Mouse (Mus musculus): ENCODE measurements around the gene Kidins220. TPM values are rescaled to one million over a fixed set of nuclear protein-coding genes. Genes with fewer than 3 reads are reported as not detected.

Gene Kidins220
- polyA plus RNA-seq (2012; ENCODE audit: insufficient read depth, insufficient read length, missing spikeins) = 64.2 and 66.4 TPM in 2 replicates

DNA sequence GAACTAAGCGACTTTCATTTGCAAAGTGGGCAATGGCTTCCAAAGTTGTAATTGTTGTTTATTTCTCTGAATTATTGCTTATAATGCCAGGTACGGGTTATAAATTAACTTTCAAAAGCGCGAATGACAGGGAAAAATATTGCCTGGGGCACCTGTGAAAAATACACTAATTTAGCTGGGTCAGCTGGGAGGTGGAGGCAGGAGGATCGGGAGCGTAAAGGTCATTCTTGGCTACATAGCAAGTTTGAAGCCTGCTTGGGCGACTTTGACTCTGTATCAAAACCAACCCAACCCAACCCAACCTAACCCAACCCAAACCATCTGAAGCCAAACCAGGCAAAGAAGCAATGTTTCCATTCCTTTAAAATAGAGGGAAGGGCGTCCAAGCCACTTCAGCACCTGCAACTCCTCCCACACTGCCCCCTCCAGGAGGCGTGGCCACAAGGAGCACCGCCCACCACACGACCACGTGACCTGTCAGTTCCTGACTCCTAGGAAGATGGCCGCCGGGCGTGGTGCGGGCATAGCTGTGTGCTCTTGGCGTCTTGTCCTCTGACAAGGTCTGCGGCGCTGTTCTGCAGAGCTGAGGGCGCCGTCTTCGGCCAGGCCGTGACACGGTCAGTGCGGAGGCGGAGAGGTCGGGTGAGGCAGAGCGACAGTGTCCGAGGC, at the start of gene Kidins220:
TSS of gene Kidins220 (plus strand) at position 480 of the 669 bp plus-strand sequence.
- Histone ChIP-seq H3K4me1 (ENCODE audit: control insufficient read depth, insufficient read depth, low read length) (peaks cover 22% of the 10 kb centered on the region), H3K27ac (ENCODE audit: insufficient read depth, low read depth, low read length) (peak within 1 kb of the TSS; percentile 92), H3K4me3 (ENCODE audit: insufficient read depth, low read length) (peak within 1 kb of the TSS; percentile 99)
- TF ChIP-seq CTCF (IDR thresholded peaks at IDR 0.05; ENCODE audit: low read depth, low read length) (no peak), POLR2A (IDR thresholded peaks at IDR 0.05; ENCODE audit: borderline replicate concordance, low read depth, low read length) (no peak)

- H3K4me1 ChIP-seq (ENCODE audit: control insufficient read depth, insufficient read depth, low read length) = no peaks in the 10 kb centered on the region
- H3K4me3 ChIP-seq (ENCODE audit: insufficient read depth, low read length) = no peak overlapping the region
- H3K27ac ChIP-seq (ENCODE audit: insufficient read depth, low read depth, low read length) = no peak overlapping the region
- TF ChIP-seq POLR2A (IDR thresholded peaks at IDR 0.05; ENCODE audit: borderline replicate concordance, low read depth, low read length) (no peak), CTCF (IDR thresholded peaks at IDR 0.05; ENCODE audit: low read depth, low read length) (no peak)
Observed at GRCm38 (mm10) chr12:24925276-24925675, 49.4 kb upstream of the Kidins220 start.

- H3K27ac ChIP-seq (ENCODE audit: insufficient read depth, low read depth, low read length) = no peak overlapping the region
- H3K4me3 ChIP-seq (ENCODE audit: insufficient read depth, low read length) = no peak overlapping the region
- TF ChIP-seq POLR2A (IDR thresholded peaks at IDR 0.05; ENCODE audit: borderline replicate concordance, low read depth, low read length) (no peak), CTCF (IDR thresholded peaks at IDR 0.05; ENCODE audit: low read depth, low read length) (no peak)
- no peaks in the 10 kb centered on the region for H3K4me1 ChIP-seq (ENCODE audit: control insufficient read depth, insufficient read depth, low read length)
Observed at GRCm38 (mm10) chr12:24925684-24926083, 49.0 kb upstream of the Kidins220 start.

DNA sequence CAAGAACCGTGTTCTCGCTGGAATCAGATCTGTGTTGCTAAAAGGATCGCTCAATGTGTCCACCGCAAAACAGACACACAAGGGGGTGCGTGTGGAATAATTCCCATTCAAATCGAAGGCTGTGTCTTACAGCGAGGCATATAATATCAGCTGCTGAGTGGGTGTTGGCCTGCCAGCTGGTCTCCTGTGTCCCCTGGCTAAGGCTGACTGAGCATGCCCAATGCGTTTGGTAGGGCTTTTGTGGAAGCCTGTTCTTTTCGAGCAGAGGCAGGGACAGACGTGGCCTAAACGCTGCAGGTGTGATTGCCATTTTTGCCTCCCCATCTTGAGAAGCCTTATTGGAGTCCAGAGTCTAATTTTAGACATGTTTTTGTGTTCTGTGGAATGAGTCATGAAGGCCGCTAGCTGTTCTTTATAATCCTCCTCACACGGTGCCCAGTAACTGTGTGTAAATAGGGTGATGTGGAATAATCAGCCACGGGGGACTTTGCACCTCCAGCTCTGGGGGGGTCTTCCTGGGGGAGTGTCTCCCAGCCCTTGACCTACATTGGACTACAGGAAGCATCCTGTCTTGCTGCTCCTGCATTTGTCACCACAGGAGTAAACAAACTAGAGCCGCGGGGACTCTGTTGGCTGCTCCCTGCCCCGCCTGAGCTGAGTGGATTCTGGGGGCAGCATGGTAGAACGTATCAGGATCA, 46.5 kb upstream of the Kidins220 start:
- no peak for TF ChIP-seq POLR2A (IDR thresholded peaks at IDR 0.05; ENCODE audit: borderline replicate concordance, low read depth, low read length)
- TF ChIP-seq CTCF (IDR thresholded peaks at IDR 0.05; ENCODE audit: low read depth, low read length) = no peak
- Histone ChIP-seq H3K4me3 (ENCODE audit: insufficient read depth, low read length) (no peak overlapping the region), H3K4me1 (ENCODE audit: control insufficient read depth, insufficient read depth, low read length) (no peaks in the 10 kb centered on the region), H3K27ac (ENCODE audit: insufficient read depth, low read depth, low read length) (no peak overlapping the region)

GRCm38 (mm10) chr12:24929043-24929442, 45.7 kb upstream of the Kidins220 start:
- H3K4me1 ChIP-seq (ENCODE audit: control insufficient read depth, insufficient read depth, low read length) = no peaks in the 10 kb centered on the region
- H3K4me3 ChIP-seq (ENCODE audit: insufficient read depth, low read length) = no peak overlapping the region
- no peak for TF ChIP-seq POLR2A (IDR thresholded peaks at IDR 0.05; ENCODE audit: borderline replicate concordance, low read depth, low read length)
- no peak for TF ChIP-seq CTCF (IDR thresholded peaks at IDR 0.05; ENCODE audit: low read depth, low read length)
- H3K27ac ChIP-seq (ENCODE audit: insufficient read depth, low read depth, low read length) = no peak overlapping the region

DNA sequence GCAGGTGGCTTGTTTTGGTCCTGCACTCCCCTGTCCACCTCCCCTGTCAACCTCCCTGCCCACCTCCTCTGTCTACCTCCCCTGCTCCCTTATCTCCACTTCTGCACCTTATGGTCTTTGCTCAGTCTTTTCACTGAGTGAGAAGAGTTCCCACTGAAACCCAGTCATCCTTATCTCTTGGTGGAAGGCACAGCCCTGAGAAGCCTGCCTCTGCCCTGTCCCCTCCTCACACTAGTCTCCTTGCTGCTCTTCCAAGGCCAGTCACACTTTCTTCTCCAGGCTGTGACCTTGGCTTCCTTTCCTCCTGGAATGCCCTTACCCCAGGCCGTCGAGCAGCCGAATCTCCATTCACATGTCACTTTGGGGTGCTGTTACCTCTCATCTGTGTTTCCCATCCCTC, 44.0 kb upstream of the Kidins220 start:
- Histone ChIP-seq H3K4me3 (ENCODE audit: insufficient read depth, low read length) (no peak overlapping the region), H3K27ac (ENCODE audit: insufficient read depth, low read depth, low read length) (no peak overlapping the region), H3K4me1 (ENCODE audit: control insufficient read depth, insufficient read depth, low read length) (no peaks in the 10 kb centered on the region)
- TF ChIP-seq CTCF (IDR thresholded peaks at IDR 0.05; ENCODE audit: low read depth, low read length) (no peak), POLR2A (IDR thresholded peaks at IDR 0.05; ENCODE audit: borderline replicate concordance, low read depth, low read length) (no peak)

- no peak for TF ChIP-seq POLR2A (IDR thresholded peaks at IDR 0.05; ENCODE audit: borderline replicate concordance, low read depth, low read length)
- TF ChIP-seq CTCF (IDR thresholded peaks at IDR 0.05; ENCODE audit: low read depth, low read length) = no peak
- Histone ChIP-seq H3K4me3 (ENCODE audit: insufficient read depth, low read length) (no peak overlapping the region), H3K4me1 (ENCODE audit: control insufficient read depth, insufficient read depth, low read length) (no peaks in the 10 kb centered on the region), H3K27ac (ENCODE audit: insufficient read depth, low read depth, low read length) (no peak overlapping the region)
Observed at GRCm38 (mm10) chr12:24932120-24932519, 42.6 kb upstream of the Kidins220 start.

DNA sequence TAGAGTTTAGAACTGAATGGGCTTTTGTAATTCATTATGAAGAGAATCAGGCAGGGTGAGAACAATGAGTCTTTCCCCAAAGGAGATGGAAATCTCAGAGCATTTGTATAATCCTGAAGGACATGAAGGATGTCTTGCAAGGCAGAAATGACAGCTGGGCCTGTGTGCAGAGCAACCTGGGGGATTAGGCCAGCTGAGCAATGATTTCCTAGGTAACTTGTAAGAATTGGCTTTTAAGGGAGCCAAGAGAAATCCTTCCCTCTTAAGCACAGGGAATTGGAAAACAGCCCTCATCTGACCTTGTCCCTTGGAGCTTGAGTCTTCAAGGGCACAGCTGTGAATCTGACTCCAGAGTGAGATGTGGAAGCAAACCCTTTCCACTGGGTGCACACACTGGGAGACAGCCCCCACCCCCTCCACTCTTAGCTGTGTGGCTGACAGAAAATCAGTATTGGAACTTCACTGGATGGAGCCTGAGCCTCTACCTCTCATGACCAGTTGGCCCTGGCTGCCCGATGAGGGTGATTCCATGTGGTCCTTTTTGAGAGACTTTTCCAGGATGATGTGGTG, 41.4 kb upstream of the Kidins220 start:
- no peak overlapping the region for H3K27ac ChIP-seq (ENCODE audit: insufficient read depth, low read depth, low read length)
- no peak for TF ChIP-seq POLR2A (IDR thresholded peaks at IDR 0.05; ENCODE audit: borderline replicate concordance, low read depth, low read length)
- no peak for TF ChIP-seq CTCF (IDR thresholded peaks at IDR 0.05; ENCODE audit: low read depth, low read length)
- no peak overlapping the region for H3K4me3 ChIP-seq (ENCODE audit: insufficient read depth, low read length)
- H3K4me1 ChIP-seq (ENCODE audit: control insufficient read depth, insufficient read depth, low read length) = no peaks in the 10 kb centered on the region

DNA sequence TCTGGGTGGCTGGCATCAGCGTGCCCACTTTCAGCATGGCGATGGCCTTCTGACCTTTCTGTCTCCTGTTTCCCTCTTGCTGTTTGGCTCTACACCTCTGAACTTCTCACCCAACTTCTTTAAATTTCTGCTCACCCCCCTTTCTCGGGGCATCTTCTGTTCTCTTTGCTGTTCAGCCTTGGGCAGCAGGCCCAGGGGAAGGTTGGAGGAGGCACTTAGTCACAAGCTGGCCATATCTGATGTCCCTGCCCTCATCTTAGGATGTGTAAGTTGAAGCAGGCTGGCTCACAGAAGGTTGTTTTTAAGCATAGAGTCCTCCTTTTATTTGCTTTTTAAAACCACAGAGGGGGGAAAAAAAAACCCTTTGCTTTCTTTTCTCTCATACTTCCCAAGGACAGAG, 40.7 kb upstream of the Kidins220 start:
- H3K27ac ChIP-seq (ENCODE audit: insufficient read depth, low read depth, low read length) = no peak overlapping the region
- no peak overlapping the region for H3K4me3 ChIP-seq (ENCODE audit: insufficient read depth, low read length)
- TF ChIP-seq POLR2A (IDR thresholded peaks at IDR 0.05; ENCODE audit: borderline replicate concordance, low read depth, low read length) = no peak
- TF ChIP-seq CTCF (IDR thresholded peaks at IDR 0.05; ENCODE audit: low read depth, low read length) = no peak
- H3K4me1 ChIP-seq (ENCODE audit: control insufficient read depth, insufficient read depth, low read length) = no peaks in the 10 kb centered on the region

- H3K4me3 ChIP-seq (ENCODE audit: insufficient read depth, low read length) = no peak overlapping the region
- no peaks in the 10 kb centered on the region for H3K4me1 ChIP-seq (ENCODE audit: control insufficient read depth, insufficient read depth, low read length)
- TF ChIP-seq CTCF (IDR thresholded peaks at IDR 0.05; ENCODE audit: low read depth, low read length) (no peak), POLR2A (IDR thresholded peaks at IDR 0.05; ENCODE audit: borderline replicate concordance, low read depth, low read length) (no peak)
- no peak overlapping the region for H3K27ac ChIP-seq (ENCODE audit: insufficient read depth, low read depth, low read length)
Observed at GRCm38 (mm10) chr12:24936281-24936680, 38.4 kb upstream of the Kidins220 start.
